Mouse (Mus musculus) intestine, postnatal 0 days (tissue): ENCODE results near the gene Chd9. TPM values are rescaled to one million over a fixed set of nuclear protein-coding genes. Genes with fewer than 3 reads are reported as not detected.
A peak's percentile ranks its signal among the peaks of the same experiment; 100 is the strongest.

Experiments used
- ATAC-seq: fragments of 200-750 bp; cut with Nextera tagmentation; 2 replicates; pipeline ENCODE4 v1.8.0; 2017; ENCODE audit warnings: mild to moderate bottlenecking, moderate TSS enrichment, moderate library complexity
- H3K27ac ChIP-seq: fragments of 300-500 bp; sonication (generic); 2 replicates; pipeline ENCODE4 v1.5.1; 2014; ENCODE audit warnings: mild to moderate bottlenecking, low read depth, low read length, moderate library complexity
- H3K27me3 ChIP-seq: fragments of 300-500 bp; sonication (generic); replicated peaks from 2 replicates; pipeline ENCODE4 v1.6.1; 2014; ENCODE audit warnings: low read length, mixed read lengths; ENCODE audit not compliant: control insufficient read depth, insufficient read depth
- H3K36me3 ChIP-seq: fragments of 300-500 bp; sonication (generic); 2 replicates; pipeline ENCODE4 v1.6.1; 2014; ENCODE audit warnings: mild to moderate bottlenecking, moderate library complexity; ENCODE audit not compliant: control insufficient read depth, insufficient read depth
- H3K4me1 ChIP-seq: fragments of 300-500 bp; sonication (generic); replicated peaks from 2 replicates; pipeline ENCODE4 v1.6.1; 2014; ENCODE audit warnings: antibody characterized with exemption, low read length, mixed read lengths; ENCODE audit not compliant: control insufficient read depth, insufficient read depth
- H3K4me2 ChIP-seq: fragments of 300-500 bp; sonication (generic); replicated peaks from 2 replicates; pipeline ENCODE4 v1.6.1; 2014; ENCODE audit warnings: low read depth, mild to moderate bottlenecking, moderate library complexity
- H3K4me3 ChIP-seq: fragments of 300-500 bp; sonication (generic); 2 replicates; pipeline ENCODE4 v1.5.1; 2014; ENCODE audit warnings: low read depth, low read length
- H3K9ac ChIP-seq: fragments of 300-500 bp; sonication (generic); 2 replicates; pipeline ENCODE4 v1.6.1; 2014; ENCODE audit warnings: mild to moderate bottlenecking, low read depth, low read length
- H3K9me3 ChIP-seq: fragments of 300-500 bp; sonication (generic); 2 replicates; pipeline ENCODE4 v1.6.1; 2016; ENCODE audit warnings: mixed run types; ENCODE audit not compliant: control insufficient read depth
- CTCF ChIP-seq: sonication (generic); IDR thresholded peaks from 2 replicates; pipeline ENCODE4 v1.5.1; 2016; ENCODE audit warnings: low read depth, mild to moderate bottlenecking, control low read depth, antibody characterized with exemption, moderate library complexity
- WGBS: fragments of 180-500 bp; shearing (Covaris S2); extraction: QIAGEN DNeasy Blood & Tissue Kit; methylation state at CpG from one replicate; pipeline ENCODE4 v1.1.7; 2014; 5-methylcytosine and 5-hydroxymethylcytosine counted together
- polyA plus RNA-seq: library from polyadenylated mRNA; unstranded; fragments of >200 nt; fragmentation: Nextera tagmentation; extraction: Ambion mirVana; gene quantifications from 2 replicates; pipeline ENCODE4 v1.2.1, GENCODE M21; 2015

The Chd9 gene
- polyA plus RNA-seq, 1 experiment from 2014 or later = 236 TPM

GRCm38 (mm10) chr8:90955761-90956136, 127.6 kb downstream of the Chd9 start:
- no peaks in the 10 kb centered on the region for H3K36me3 ChIP-seq
- no peak for ATAC-seq
- peak overlapping the region; percentile 61 for H3K4me2 ChIP-seq
- no peaks in the 10 kb centered on the region for H3K27me3 ChIP-seq
- peak overlapping the region; percentile 35 for H3K4me3 ChIP-seq
- H3K9ac ChIP-seq = peak overlapping the region; percentile 22; the same call in 1 of the 2 replicates
- no peak overlapping the region for H3K27ac ChIP-seq
- TF ChIP-seq CTCF = no peak
- H3K4me1 ChIP-seq = 0 out of 2 replicates have a peak, but pooled peaks cover 4% of the 10 kb centered on the region
- H3K9me3 ChIP-seq = no peaks in the 10 kb centered on the region

- no peaks in the 10 kb centered on the region for H3K36me3 ChIP-seq
- ATAC-seq = no peak
- no peak overlapping the region for H3K9ac ChIP-seq
- H3K27ac ChIP-seq = no peak overlapping the region
- TF ChIP-seq CTCF = no peak
- no peaks in the 10 kb centered on the region for H3K9me3 ChIP-seq
- no peaks in the 10 kb centered on the region for H3K27me3 ChIP-seq
- 56% methylated on average over 9 of the region's 9 CpGs for whole genome bisulfite sequencing
- peak overlapping the region; percentile 13; the same call in 1 of the 2 replicates for H3K4me3 ChIP-seq
- peak overlapping the region; percentile 49 for H3K4me2 ChIP-seq
- 0 out of 2 replicates have a peak, but pooled peaks cover 4% of the 10 kb centered on the region for H3K4me1 ChIP-seq
These were observed 128.2 kb downstream of the Chd9 start for GRCm38 (mm10) chr8:90956390-90956789.

GRCm38 (mm10) chr8:90957711-90958110, 129.6 kb downstream of the Chd9 start:
- Histone ChIP-seq H3K27me3 (no peaks in the 10 kb centered on the region), H3K4me2 (no peak overlapping the region), H3K27ac (no peak overlapping the region), H3K9me3 (no peaks in the 10 kb centered on the region), H3K4me3 (no peak overlapping the region), H3K4me1 (0 out of 2 replicates have a peak, but pooled peaks cover 4% of the 10 kb centered on the region), H3K9ac (no peak overlapping the region), H3K36me3 (no peaks in the 10 kb centered on the region)
- TF ChIP-seq CTCF = no peak
- ATAC-seq = no peak

GRCm38 (mm10) chr8:90959721-90960120, 131.6 kb downstream of the Chd9 start:
- no peaks in the 10 kb centered on the region for H3K36me3 ChIP-seq
- no peak overlapping the region for H3K27ac ChIP-seq
- no peaks in the 10 kb centered on the region for H3K27me3 ChIP-seq
- H3K4me1 ChIP-seq = 0 out of 2 replicates have a peak, but pooled peaks cover 4% of the 10 kb centered on the region
- no peak overlapping the region for H3K4me2 ChIP-seq
- no peak overlapping the region for H3K9ac ChIP-seq
- WGBS = 91% methylated on average over 4 of the region's 4 CpGs
- no peak overlapping the region for H3K4me3 ChIP-seq
- no peaks in the 10 kb centered on the region for H3K9me3 ChIP-seq
- no peak for ATAC-seq
- TF ChIP-seq CTCF = peak; percentile 34

- no peak for ATAC-seq
- Histone ChIP-seq H3K4me3 (no peak overlapping the region), H3K36me3 (no peaks in the 10 kb centered on the region), H3K4me2 (no peak overlapping the region), H3K27me3 (no peaks in the 10 kb centered on the region), H3K9me3 (no peaks in the 10 kb centered on the region), H3K4me1 (no peaks in the 10 kb centered on the region), H3K27ac (no peak overlapping the region), H3K9ac (no peak overlapping the region)
- 72% methylated on average over 4 of the region's 4 CpGs for WGBS
- no peak for TF ChIP-seq CTCF
These were observed 133.5 kb downstream of the Chd9 start for GRCm38 (mm10) chr8:90961603-90962002.

GRCm38 (mm10) chr8:90964044-90964443, 135.9 kb downstream of the Chd9 start:
- H3K9me3 ChIP-seq = no peaks in the 10 kb centered on the region
- no peak overlapping the region for H3K4me2 ChIP-seq
- no peaks in the 10 kb centered on the region for H3K4me1 ChIP-seq
- H3K9ac ChIP-seq = no peak overlapping the region
- no peak for TF ChIP-seq CTCF
- no peak overlapping the region for H3K4me3 ChIP-seq
- no peak for ATAC-seq
- no peak overlapping the region for H3K27ac ChIP-seq
- H3K36me3 ChIP-seq = no peaks in the 10 kb centered on the region
- no peaks in the 10 kb centered on the region for H3K27me3 ChIP-seq
- 95% methylated on average over 2 of the region's 2 CpGs for WGBS
